Mouse (Mus musculus) embryonic facial prominence, embryonic 13.5 days (tissue): ENCODE measurements around the gene Ghrl. TPM values are rescaled to one million over a fixed set of nuclear protein-coding genes. Genes with fewer than 3 reads are reported as not detected.

ENCODE experiments used
- ATAC-seq: fragments of 200-750 bp; cut with Nextera tagmentation; 2 replicates; pipeline ENCODE4 v1.8.0; 2017; ENCODE audit warnings: low read depth; ENCODE audit not compliant: insufficient number of reproducible peaks, insufficient read depth, low FRiP score, low TSS enrichment
- H3K27ac ChIP-seq: fragments of 300-500 bp; sonication (generic); 2 replicates; pipeline ENCODE4 v1.5.1; 2015; ENCODE audit warnings: moderate library complexity, mild to moderate bottlenecking, inconsistent platforms
- H3K27me3 ChIP-seq: fragments of 300-500 bp; sonication (generic); 2 replicates; pipeline ENCODE4 v1.6.1; 2015; ENCODE audit warnings: mild to moderate bottlenecking, inconsistent platforms
- H3K36me3 ChIP-seq: fragments of 300-500 bp; sonication (generic); 2 replicates; pipeline ENCODE4 v1.6.1; 2015; ENCODE audit warnings: mild to moderate bottlenecking, inconsistent platforms
- H3K4me1 ChIP-seq: fragments of 300-500 bp; sonication (generic); 2 replicates; pipeline ENCODE4 v1.6.1; 2015; ENCODE audit warnings: inconsistent platforms
- H3K4me2 ChIP-seq: fragments of 300-500 bp; sonication (generic); 2 replicates; pipeline ENCODE4 v1.6.1; 2015; ENCODE audit warnings: moderate library complexity, mild to moderate bottlenecking, inconsistent platforms
- H3K4me3 ChIP-seq: fragments of 300-500 bp; sonication (generic); 2 replicates; pipeline ENCODE4 v1.5.1; 2015; ENCODE audit warnings: mild to moderate bottlenecking, inconsistent platforms
- H3K9ac ChIP-seq: fragments of 300-500 bp; sonication (generic); 2 replicates; pipeline ENCODE4 v1.6.1; 2015; ENCODE audit warnings: mild to moderate bottlenecking, inconsistent platforms
- H3K9me3 ChIP-seq: fragments of 300-500 bp; sonication (generic); 2 replicates; pipeline ENCODE4 v1.6.1; 2016; ENCODE audit warnings: inconsistent platforms
- WGBS: fragments of 180-500 bp; shearing (Covaris S2); methylation state at CpG from one replicate; pipeline ENCODE4 v1.1.7; 2015; ENCODE audit warnings: mixed read lengths; 5-methylcytosine and 5-hydroxymethylcytosine counted together
- polyA plus RNA-seq: library from polyadenylated mRNA; unstranded; fragments of >200 nt; fragmentation: Nextera tagmentation; extraction: Ambion mirVana; gene quantifications from 2 replicates; pipeline ENCODE4 v1.2.1, GENCODE M21; 2015

Gene Ghrl
- 0.32 TPM in 1 of 2 replicates, not detected in the other for polyA plus RNA-seq

DNA sequence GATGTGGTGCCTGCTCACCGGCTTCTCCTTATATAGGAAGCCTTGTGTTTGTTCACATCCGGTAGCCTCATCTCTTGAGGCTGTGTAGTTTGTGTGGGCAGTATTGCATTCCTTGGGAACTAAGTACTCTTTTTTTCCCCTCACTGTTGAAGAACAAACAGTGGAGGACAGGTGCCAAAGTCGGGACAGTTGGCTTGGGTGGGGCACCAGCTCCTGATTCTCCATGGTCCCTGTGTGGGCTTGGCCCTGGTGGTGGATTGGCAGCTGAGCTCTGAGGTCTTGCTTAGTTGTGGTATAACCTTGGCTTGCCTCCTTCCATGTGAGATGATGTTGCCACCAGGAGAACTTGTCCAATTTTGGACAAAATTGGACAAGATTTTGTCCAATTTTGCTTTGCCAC is at the start of gene Ghrl:
Ghrl (minus strand) TSS at position 3 of the 400 bp plus-strand sequence.
- H3K4me1 ChIP-seq = no peaks in the 10 kb centered on the region
- no peaks in the 10 kb centered on the region for H3K27me3 ChIP-seq
- no peak within 1 kb of the TSS for H3K9ac ChIP-seq
- no peak within 1 kb of the TSS for H3K27ac ChIP-seq
- ATAC-seq = no peak
- 86% methylated on average over 3 of the region's 3 CpGs for WGBS
- no peak within 1 kb of the TSS for H3K4me3 ChIP-seq
- H3K9me3 ChIP-seq = no peaks in the 10 kb centered on the region
- no peak within 1 kb of the TSS for H3K4me2 ChIP-seq
- H3K36me3 ChIP-seq = peaks cover 81% of the 10 kb centered on the region

GRCm38 (mm10) chr6:113768804-113769203 is 49.1 kb upstream of the Ghrl start:
- H3K36me3 ChIP-seq = no peaks in the 10 kb centered on the region
- H3K4me2 ChIP-seq = no peak overlapping the region
- H3K27ac ChIP-seq = no peak overlapping the region
- no peak for ATAC-seq
- no peaks in the 10 kb centered on the region for H3K4me1 ChIP-seq
- 57% methylated on average over 11 of the region's 11 CpGs for WGBS
- H3K9me3 ChIP-seq = no peaks in the 10 kb centered on the region
- no peaks in the 10 kb centered on the region for H3K27me3 ChIP-seq
- no peak overlapping the region for H3K4me3 ChIP-seq
- no peak overlapping the region for H3K9ac ChIP-seq

- ATAC-seq = no peak
Measured at GRCm38 (mm10) chr6:113761644-113762043, 42.0 kb upstream of the Ghrl start.

GRCm38 (mm10) chr6:113749119-113749685 is 29.5 kb upstream of the Ghrl start:
- no peak for ATAC-seq
- Histone ChIP-seq H3K4me2 (no peak overlapping the region), H3K4me3 (no peak overlapping the region), H3K9ac (no peak overlapping the region), H3K36me3 (no peaks in the 10 kb centered on the region), H3K4me1 (no peaks in the 10 kb centered on the region), H3K27ac (no peak overlapping the region), H3K9me3 (no peaks in the 10 kb centered on the region), H3K27me3 (peaks cover 31% of the 10 kb centered on the region)
- WGBS = 57% methylated on average over 17 of the region's 17 CpGs

More at GRCm38 (mm10) chr6:113761644-113762043, 42.0 kb upstream of the Ghrl start:
- Histone ChIP-seq H3K27me3 (peaks cover 4% of the 10 kb centered on the region; the same call in 1 of the 2 replicates), H3K9ac (no peak overlapping the region), H3K4me3 (no peak overlapping the region), H3K4me2 (no peak overlapping the region), H3K4me1 (no peaks in the 10 kb centered on the region), H3K27ac (no peak overlapping the region), H3K36me3 (no peaks in the 10 kb centered on the region), H3K9me3 (no peaks in the 10 kb centered on the region)
- WGBS = 26% methylated on average over 7 of the region's 7 CpGs

- WGBS = 34% methylated on average over 26 of the region's 26 CpGs
- H3K4me3 ChIP-seq = peak overlapping the region; percentile 12
Measured at GRCm38 (mm10) chr6:113748351-113748750, 28.7 kb upstream of the Ghrl start.

GRCm38 (mm10) chr6:113747284-113747683 is 27.6 kb upstream of the Ghrl start:
- Histone ChIP-seq H3K4me1 (no peaks in the 10 kb centered on the region), H3K27me3 (peaks cover 34% of the 10 kb centered on the region), H3K4me2 (no peak overlapping the region), H3K27ac (no peak overlapping the region), H3K36me3 (no peaks in the 10 kb centered on the region), H3K9me3 (no peaks in the 10 kb centered on the region), H3K9ac (no peak overlapping the region), H3K4me3 (no peak overlapping the region)
- ATAC-seq = no peak
- WGBS = 84% methylated on average over 14 of the region's 14 CpGs

More at GRCm38 (mm10) chr6:113748351-113748750, 28.7 kb upstream of the Ghrl start:
- Histone ChIP-seq H3K9ac (no peak overlapping the region), H3K27me3 (peaks cover 34% of the 10 kb centered on the region), H3K27ac (no peak overlapping the region), H3K4me2 (peak overlapping the region; percentile 38), H3K9me3 (no peaks in the 10 kb centered on the region), H3K4me1 (no peaks in the 10 kb centered on the region), H3K36me3 (no peaks in the 10 kb centered on the region)
- no peak for ATAC-seq

DNA sequence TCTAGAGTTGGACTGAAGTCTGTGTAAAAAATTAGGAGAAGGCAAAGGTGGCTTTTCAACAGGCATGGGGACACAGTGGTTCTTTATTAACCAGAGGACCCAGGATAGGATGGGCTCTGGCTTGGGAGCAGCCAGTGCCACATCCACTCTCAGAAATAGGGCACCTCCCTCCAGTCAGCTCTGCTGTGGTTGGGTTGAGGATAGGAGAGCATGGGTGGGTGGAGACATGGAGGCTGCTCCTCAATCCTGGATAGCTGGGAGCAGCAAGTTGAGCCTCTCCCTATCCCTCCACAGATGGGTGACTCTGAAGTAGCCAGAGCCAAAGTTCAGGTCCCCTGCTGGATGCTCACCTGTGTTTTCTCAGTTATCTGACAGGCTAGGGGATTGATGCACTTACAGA is 25.4 kb upstream of the Ghrl start:
- Histone ChIP-seq H3K36me3 (no peaks in the 10 kb centered on the region), H3K4me2 (no peak overlapping the region), H3K27me3 (peaks cover 31% of the 10 kb centered on the region), H3K4me1 (no peaks in the 10 kb centered on the region), H3K27ac (no peak overlapping the region), H3K4me3 (no peak overlapping the region), H3K9ac (no peak overlapping the region), H3K9me3 (no peaks in the 10 kb centered on the region)
- ATAC-seq = no peak

DNA sequence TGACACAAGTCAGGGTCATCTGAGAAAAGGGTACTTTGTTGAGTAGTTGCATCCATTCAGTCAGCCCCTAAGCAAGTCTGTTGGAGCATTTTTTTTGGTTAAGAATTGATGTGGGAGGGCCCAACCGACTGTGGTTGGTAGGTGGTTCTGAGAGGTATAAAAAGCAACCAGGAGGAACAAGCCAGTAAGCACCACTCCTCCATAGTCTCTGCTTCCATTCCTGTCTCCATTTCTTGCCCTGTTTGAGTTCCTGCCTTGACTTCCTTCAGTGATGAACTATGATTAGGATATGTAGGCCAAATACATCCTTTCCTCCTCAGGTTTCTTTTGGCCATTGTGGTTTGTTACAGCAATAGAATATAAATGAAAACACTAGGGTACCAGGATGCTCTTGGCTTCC is 23.4 kb upstream of the Ghrl start:
- H3K36me3 ChIP-seq = peaks cover 7% of the 10 kb centered on the region
- no peak for ATAC-seq
- WGBS = 43% methylated on average over 1 of the region's 1 CpGs
- H3K4me3 ChIP-seq = no peak overlapping the region
- H3K4me1 ChIP-seq = peaks cover 9% of the 10 kb centered on the region
- H3K9me3 ChIP-seq = no peaks in the 10 kb centered on the region
- H3K9ac ChIP-seq = no peak overlapping the region
- H3K27me3 ChIP-seq = peaks cover 12% of the 10 kb centered on the region
- H3K27ac ChIP-seq = no peak overlapping the region
- no peak overlapping the region for H3K4me2 ChIP-seq

GRCm38 (mm10) chr6:113742321-113742720 is 22.6 kb upstream of the Ghrl start:
- Histone ChIP-seq H3K27ac (no peak overlapping the region), H3K4me3 (no peak overlapping the region), H3K4me2 (no peak overlapping the region), H3K9ac (no peak overlapping the region), H3K9me3 (no peaks in the 10 kb centered on the region), H3K27me3 (peaks cover 6% of the 10 kb centered on the region), H3K36me3 (peaks cover 15% of the 10 kb centered on the region), H3K4me1 (peaks cover 9% of the 10 kb centered on the region)
- WGBS = 78% methylated on average over 1 of the region's 1 CpGs
- no peak for ATAC-seq

DNA sequence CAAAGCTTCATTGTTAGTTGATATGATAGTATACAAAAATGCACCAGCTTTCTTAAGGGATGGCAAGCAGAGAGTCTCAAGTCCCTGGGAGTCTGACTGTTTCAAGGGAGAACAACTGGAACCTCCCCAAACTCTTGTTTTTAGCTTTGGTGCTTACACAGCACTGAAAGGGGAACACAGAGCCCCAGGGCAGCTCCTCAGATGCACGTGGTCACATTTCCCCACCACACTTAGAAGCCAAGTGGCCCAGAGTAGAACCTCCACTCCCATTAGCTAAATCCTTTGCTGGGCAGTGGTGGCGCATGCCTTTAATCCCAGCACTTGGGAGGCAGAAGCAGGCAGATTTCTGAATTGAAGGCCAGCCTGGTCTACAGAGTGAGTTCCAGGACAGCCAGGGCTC is 21.7 kb upstream of the Ghrl start:
- H3K4me3 ChIP-seq = no peak overlapping the region
- peaks cover 9% of the 10 kb centered on the region for H3K4me1 ChIP-seq
- peaks cover 22% of the 10 kb centered on the region for H3K36me3 ChIP-seq
- no peak for ATAC-seq
- H3K27me3 ChIP-seq = peaks cover 3% of the 10 kb centered on the region
- 71% methylated on average over 2 of the region's 2 CpGs for WGBS
- no peak overlapping the region for H3K9ac ChIP-seq
- H3K9me3 ChIP-seq = no peaks in the 10 kb centered on the region
- H3K27ac ChIP-seq = no peak overlapping the region
- H3K4me2 ChIP-seq = no peak overlapping the region

- peak within 1 kb of the TSS; percentile 93 for H3K9ac ChIP-seq
- H3K27ac ChIP-seq = peak within 1 kb of the TSS; percentile 68
- ATAC-seq = 0 out of 2 replicates have a peak, but pooled peaks have one; percentile 56
- peaks cover 31% of the 10 kb centered on the region for H3K36me3 ChIP-seq
- no peaks in the 10 kb centered on the region for H3K9me3 ChIP-seq
- WGBS = 7% methylated on average over 41 of the region's 41 CpGs
- H3K4me3 ChIP-seq = peak within 1 kb of the TSS; percentile 89
- H3K27me3 ChIP-seq = peaks cover 3% of the 10 kb centered on the region
- H3K4me2 ChIP-seq = peak within 1 kb of the TSS; percentile 86
- H3K4me1 ChIP-seq = peaks cover 9% of the 10 kb centered on the region
Measured at GRCm38 (mm10) chr6:113740236-113741217, 20.8 kb upstream of the Ghrl start, which contains the start of gene Sec13. Gene Sec13 (minus strand): TSS chr6:113740743.
